Mouse (Mus musculus) kidney, adult 8-10 months (tissue): ENCODE data around the gene Isyna1.
A peak's percentile ranks its signal among the peaks of the same experiment; 100 is the strongest.

Experiments used
- DNase-seq, 2 experiments: peaks; one replicate each; pipeline ENCODE4 v3.0.0; 2022

Gene Isyna1

GRCm38 (mm10) chr8:70628986-70629490, 34.9 kb downstream of the Isyna1 start:
- DNase-seq: no peak

DNA sequence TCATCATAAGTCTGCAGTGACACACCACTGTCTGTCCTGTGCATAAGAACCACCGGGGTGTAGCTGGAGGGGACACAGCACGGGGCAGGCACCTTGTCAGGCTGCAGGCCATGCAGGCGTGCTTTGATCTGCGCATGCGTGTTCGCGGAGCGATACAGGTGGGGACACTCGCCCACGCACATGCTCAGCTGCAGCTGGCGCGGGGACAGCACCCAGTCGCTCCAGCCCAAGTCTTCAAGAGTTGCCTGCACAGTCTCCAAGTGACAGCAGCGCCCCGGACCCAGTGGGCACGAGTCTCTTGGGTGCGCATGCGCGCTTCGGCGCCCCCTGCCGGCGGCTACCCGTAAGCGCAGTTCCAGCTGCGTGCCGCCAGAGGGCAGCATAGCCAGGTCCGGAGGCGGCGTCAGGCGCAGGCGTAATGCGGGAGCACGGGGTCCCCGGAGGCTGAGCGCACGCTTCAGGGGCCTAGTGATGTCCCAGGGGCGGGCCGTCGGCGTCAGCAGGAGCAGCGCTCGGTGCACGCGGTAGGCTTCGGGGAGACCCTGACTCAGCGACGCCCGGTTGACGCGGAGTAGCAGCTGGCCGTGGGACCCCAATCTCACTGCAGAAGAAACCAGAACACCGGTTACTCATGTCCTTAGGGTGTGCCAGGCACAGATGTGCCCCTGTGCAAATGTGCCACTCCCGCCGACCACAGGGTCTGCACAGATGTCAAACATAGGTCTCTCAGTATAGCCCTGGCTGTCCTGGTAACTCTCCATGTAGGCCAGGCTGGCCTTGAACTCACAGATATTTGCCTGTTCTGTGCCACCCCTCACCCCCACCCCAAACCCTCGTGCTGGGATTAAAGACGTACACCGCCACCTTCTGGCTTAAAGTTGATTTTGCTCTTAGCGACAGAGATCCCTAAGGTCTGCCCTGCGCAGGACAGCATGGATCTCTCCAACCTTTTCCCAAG, 35.7 kb downstream of the Isyna1 start:
- peak; percentile 86 to 89 for DNase-seq

- DNase-seq: peak; percentile 83 to 84
Measured at GRCm38 (mm10) chr8:70630532-70631381, 36.6 kb downstream of the Isyna1 start.

DNA sequence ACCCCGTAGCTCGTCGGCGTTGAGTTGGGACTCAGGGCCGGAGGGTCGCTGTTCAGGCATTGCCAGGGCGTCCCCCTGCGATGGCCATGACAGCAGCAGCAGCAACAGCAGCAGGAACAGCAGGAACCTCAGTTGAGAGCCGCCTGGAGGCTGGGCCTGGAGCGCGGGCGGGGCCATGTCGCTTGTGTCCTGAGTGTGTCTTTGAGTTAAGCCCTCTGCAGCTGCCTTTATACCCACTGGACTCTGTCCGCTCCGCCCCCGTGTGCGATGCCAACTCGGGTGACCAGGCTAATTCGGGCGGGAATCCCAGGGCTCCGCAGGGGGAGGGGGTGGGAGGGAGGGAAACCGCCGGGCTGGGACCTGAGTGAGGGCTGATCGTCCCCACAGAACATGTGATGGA, 37.3 kb downstream of the Isyna1 start:
- peak; percentile 75 to 77 for DNase-seq

DNA sequence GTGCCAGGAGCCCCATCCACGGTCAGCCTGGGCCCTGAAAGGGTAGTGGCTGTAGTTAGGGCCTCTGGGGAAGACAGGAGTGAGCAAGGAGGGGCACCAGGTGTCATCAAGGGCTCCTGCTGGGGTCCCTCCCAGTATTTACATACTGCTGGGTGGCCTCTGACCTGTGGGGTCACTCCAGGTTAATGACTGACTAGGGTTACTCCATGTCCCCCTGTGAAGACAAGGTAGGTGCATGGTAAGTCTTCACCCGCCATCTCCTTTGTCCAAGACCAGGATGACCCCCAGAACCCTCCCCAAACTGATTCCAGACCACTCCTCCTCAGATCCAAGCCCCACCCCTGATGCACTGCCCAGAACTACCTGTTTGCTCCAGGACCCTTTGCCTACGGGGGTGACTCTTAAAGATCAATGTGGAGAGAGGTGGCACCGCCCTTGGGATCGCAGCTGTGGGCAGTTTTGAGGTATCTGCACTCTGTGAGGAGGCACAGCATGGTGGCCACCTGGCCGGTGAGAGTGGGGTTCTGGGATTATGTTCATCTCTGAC, 38.2 kb downstream of the Isyna1 start, which contains the start of gene Gdf15:
Gene Gdf15 (minus strand): TSS at position 111 of the 547 bp plus-strand sequence.
- DNase-seq: no peak

DNA sequence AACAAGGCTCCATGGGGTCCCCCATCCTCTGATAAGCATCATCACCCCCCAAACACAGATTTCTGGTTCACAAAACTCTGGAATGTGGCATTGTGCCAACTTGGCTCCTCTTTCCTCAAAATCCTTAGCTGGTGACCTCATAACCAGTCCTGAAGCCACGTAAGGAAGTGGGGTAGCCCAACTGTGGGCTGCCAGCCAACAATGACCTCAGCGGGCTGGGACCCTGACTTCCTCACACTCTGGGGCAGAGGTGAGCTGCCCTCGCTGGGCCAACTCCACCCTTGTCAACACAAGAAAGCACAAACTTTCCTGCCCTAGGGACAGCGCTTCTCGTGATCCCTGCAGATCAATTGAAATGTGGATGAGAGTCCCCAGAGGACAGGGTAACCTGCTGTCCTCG, 39.9 kb downstream of the Isyna1 start:
- peak; percentile 87 to 91 for DNase-seq

- peak; percentile 74 to 75 for DNase-seq
Measured at GRCm38 (mm10) chr8:70635527-70635926, 41.4 kb downstream of the Isyna1 start.

DNA sequence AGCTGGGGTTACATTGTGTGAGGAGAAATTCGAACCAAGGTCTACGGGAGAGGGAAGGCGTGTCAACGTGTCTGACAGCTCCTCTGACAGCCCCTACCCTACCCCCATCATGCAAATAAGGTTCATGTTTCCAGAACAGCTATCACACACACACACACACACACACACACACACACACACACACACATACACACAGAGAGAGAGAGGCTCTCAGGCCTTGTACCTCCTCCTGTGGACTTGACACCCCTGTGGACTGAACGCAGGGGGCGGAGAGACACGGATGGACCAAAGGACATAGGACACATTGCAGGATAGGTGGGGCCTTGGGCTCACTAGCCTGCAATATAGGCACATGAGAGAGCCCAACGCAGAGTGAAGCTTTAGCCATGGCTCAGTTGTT, 42.7 kb downstream of the Isyna1 start:
- peak in 1 of 2 experiments; percentile 60 for DNase-seq

DNA sequence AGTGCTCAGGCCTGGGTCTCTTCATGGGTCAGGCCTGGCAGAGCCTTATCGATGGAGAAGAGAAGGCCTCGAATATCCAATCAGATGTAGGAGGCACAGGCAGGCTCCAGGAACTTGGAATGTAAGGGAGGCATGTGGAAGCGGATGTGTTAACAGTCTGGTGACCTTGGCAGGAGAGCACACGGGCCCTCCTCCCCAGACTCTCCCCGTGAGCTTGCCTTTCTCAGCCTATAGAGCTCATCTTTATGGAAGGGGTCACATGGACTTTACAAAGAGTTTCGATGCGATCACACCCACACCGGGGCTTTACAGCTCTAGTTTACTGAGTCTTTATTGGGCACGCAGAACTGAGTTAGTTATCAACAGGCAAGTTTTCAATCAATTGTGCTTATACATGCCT, 44.6 kb downstream of the Isyna1 start:
- no peak for DNase-seq

DNA sequence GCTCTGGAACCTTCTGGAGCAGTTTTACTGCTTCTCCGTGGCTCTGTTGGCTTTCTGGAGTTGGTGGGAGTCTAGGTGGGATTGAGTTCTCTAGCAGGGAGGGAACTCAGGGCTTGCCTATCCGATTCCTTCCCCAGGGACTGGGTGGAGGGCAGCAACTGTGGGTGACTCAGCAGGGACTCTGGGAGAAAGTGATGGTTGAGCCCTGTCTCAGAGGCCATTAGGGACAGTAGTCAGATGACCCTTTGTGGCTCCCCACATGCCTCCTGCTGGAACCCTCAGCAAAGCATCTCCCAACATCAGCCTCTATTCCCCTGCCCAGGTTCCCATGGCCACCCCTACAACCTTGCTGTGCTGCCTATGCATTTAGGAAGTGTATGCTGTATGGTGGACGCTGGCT, 48.8 kb downstream of the Isyna1 start:
- no peak for DNase-seq

DNA sequence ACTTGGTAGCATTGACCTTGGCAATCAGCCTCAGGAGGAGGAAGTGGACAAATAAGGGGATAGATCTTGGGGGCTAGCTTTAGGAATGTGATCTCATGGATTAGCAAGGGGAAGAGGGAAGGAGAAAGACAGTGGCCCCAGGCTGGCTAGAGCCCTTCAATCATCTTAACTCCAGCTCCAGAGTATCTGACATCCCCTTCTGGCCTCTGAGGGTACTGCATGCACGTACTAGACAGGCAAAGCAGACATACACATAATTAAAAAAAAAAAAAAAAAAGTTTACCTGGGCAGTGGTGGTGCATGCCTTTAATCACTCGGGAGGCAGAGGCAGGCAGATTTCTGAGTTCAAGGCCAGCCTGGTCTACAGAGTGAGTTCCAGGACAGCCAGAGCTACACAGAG, 49.9 kb downstream of the Isyna1 start:
- DNase-seq: peak in 1 of 2 experiments; percentile 72

- peak; percentile 56 to 66 for DNase-seq
Measured at GRCm38 (mm10) chr8:70645501-70646224, 51.5 kb downstream of the Isyna1 start.

GRCm38 (mm10) chr8:70646369-70646768, 52.2 kb downstream of the Isyna1 start:
- no peak for DNase-seq

DNA sequence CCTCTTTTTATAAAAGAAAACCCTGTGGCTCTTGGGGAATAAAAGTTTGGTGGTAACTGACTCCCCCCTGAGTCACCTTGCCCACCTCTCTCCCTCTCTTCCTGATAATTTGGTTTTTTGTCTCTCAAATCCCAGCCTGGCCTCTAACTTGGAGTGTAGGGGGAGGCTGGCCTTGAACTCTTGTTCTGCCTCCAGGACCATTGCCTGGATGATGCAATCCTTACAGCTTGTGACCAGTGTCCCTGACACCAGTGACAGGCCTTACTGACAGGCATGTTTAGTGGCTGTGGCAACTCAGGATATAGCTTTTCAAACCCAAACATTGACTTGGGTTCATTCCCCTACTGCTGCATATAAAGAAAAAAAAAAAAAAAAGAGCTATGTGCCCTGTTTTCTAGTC, 52.6 kb downstream of the Isyna1 start:
- DNase-seq: peak in 1 of 2 experiments; percentile 19
